Mouse (Mus musculus) cerebellum, postnatal 36 days (tissue): ENCODE results near the gene Nphs1.

ENCODE experiments used
- DNase-seq, 2 experiments: peaks; one replicate each; pipeline ENCODE4 v3.0.0; 2021 to 2022; ENCODE audit warnings: mixed read lengths in 2 of 2

Nphs1 gene

DNA sequence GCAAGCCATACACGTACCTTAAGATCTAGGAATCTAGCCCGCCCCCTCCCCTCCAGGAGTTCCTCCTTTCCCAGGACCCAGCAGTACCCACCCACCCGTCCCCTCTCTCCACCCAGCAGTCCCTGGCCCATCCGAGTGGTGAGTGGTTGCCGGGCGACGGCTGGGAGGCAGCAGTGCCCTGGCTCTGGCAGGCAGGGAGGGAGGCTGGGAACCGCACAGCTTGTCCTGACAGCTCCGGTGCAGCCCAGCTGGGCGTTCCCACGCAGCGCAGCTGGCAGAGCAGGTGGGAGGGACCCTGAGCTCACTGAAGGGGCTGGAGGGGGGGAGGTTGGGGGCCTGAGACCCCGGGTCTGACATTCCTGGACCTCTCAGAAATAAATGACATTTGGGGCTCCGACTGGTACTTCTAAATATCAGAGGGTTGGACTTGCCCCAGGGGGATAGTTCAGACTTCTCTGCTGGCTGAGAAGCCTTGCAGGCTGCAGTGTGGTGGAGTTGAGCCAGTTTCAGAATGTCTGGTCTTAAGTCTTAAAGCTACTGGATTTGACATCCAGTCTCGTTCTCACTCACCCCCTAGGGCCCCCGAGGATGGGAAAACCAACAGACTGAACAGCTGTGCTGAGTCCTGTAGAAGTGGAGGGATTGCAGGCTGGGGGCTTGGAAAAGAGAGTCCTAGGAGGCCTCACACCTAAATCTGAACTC lies at the start of gene Nphs1, which contains the start of gene Kirrel2:
Gene Nphs1 (plus strand): TSS at position 687 of the 702 bp plus-strand sequence.
Gene Kirrel2 (minus strand): TSS at position 62 of the 702 bp plus-strand sequence.
- no peak for DNase-seq

DNA sequence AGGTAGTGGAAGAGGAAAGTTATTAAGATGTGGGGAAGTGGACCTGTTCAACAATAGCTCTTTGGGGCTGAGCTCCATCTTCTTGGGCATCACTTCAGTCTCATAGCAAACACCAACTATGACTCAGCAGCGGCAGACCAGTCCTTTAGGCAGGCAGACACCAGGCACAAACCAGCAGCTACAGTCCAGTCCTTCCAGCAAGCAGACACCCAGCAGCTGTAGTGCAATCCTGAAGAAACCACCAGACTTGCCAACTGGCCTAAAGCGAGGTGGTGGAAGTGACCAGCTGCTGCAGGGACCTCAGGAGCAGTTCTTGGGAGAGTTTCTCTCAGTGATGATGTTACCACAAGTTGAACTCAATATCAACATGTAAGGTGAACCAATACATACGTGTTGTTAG lies 49.5 kb upstream of the Nphs1 start:
- DNase-seq, result no peak

DNA sequence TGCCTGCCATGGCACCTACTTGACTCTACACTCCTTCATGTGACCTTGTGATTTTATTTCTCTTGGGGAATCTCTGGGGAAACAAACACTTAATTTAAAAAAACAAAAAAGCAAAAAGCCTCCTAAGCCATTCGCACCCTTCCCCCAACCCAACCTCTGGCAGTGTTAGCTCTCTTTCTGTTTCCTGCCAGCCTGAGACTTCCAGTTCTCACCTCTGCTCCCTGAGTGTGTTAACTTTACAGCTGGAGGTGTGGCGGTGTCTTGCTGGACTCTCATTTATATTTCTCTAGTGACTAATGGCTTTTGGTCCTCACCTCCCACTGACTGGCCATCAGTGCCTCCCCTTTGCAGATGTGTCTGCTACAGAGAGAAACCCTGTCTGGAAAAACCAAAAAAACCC lies 48.3 kb upstream of the Nphs1 start:
- no peak for DNase-seq

DNA sequence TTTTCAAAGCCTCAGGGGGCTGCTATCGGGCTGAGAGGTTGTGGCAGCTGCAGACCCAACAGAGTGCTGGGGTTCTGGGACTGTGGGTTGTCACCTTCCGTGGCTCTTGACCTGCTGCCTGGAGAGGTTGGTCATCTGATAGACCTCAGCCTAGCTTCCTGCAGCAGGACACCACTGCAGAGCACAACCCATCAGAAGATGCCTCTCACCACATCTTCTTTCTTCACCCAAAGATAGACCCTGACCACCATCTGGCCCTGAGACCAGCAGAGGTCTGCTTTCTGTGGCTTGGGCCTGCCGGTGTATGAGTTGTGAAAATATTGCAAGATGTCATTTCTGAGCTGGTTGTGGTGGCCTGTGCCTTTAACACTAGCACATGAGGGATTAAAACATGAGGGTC lies 47.1 kb upstream of the Nphs1 start:
- DNase-seq, result no peak

DNA sequence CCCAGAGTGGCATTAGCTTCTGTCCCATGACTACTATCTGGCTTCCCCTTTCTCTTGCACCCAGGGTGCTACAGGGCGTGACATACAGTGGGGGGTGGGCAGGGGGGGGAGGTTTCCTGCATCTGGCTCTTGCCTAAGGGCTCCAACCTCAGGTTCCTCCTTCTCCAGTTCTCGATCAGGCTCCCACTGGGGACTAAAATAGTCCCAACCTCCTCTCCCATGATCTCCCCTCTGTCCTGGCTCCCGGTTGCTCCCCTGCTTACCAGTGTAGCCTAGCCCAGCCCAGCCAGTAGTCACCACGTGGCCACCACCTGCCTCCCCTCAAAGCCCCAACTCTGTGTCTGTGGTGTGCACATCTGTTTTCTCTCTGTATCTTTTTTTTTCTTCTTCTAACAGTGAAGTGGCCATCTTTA lies 45.4 kb upstream of the Nphs1 start:
- no peak for DNase-seq

DNA sequence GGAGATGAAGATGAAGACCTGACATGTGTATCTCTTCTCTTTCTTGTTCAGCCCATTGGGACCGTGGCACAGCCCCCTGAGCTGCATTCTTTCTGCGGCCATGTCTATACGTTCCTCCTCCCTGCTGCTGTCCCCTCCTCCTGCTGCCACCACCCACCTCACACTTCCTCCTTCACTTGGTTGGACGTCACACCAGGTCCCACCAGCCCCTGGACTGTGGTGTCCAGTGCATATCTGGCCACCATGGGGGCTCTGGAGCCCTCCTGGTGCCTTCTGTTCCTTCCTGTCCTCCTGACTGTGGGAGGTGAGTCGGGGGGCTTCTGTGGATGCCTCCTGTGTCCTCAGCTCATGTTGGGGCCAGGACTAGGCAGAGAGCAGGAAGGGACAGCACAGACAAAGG lies 44.5 kb upstream of the Nphs1 start, which contains the start of gene Tyrobp:
Gene Tyrobp (plus strand): TSS at position 165 of the 400 bp plus-strand sequence.
- no peak for DNase-seq

DNA sequence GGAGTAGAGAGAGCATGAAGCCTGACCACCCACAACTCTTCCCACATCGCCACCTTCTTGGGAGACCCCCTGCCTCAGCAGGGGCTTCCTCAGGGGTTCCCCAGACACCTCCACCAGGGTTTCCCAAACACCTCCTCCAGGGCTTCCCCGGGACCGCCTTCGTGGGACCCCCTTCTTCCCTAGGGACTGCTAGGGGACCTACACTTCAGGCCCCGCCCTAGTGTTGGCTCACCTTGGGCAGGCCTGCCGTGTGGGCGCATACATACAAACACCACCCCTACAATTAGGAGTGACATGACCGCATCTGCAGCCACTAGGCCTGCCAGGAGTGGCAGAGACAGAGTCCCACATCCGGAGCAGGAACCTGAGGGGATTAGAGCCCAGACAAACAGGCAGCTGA lies 40.3 kb upstream of the Nphs1 start:
- DNase-seq, result no peak

DNA sequence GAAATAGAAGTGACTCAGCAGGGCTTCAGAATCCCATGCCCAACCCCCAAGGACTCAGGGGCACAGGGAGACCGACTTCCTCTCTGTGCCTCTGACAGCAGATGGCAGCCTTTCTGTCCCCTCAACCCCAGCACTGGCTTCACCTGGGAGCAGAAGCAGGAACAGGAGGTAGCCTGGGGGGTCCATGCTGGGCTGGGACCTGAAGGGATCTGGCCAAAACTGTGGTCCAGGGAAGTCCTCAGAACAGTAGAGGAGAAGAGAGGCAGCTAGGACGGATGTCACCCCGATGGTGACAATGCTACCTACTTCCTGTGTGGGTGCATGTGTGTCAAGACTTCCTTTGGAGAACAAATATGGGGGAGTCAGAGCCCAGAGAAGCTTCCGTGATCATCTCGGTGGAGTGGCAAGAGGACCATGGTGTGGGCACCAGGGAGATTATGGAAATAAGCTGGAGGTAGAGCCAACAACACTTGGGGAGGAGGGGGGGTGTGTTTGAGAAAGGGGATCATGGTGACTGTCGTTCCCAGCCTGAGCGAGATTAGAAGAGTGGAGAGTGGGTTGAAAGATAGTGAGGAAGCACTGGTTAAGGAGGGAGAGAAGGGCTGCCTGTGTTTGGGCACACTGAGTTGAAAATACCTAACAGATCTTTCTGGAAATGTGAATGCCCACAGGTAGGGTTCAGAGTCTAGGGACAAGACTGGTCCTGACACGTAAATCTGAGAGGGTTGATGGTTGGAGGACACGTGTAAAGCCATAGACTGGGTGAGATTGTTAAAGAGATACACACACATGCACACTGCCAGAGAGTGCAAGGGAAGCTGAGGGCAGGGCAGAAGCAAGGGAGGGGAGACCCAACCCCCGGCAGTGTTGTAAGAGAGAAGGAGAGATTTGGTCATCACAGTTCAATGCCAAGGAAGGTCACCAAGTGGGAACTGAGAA lies 38.3 kb upstream of the Nphs1 start, which contains the start of gene Hcst:
Gene Hcst (minus strand): TSS at position 294 of the 939 bp plus-strand sequence.
- no peak for DNase-seq

DNA sequence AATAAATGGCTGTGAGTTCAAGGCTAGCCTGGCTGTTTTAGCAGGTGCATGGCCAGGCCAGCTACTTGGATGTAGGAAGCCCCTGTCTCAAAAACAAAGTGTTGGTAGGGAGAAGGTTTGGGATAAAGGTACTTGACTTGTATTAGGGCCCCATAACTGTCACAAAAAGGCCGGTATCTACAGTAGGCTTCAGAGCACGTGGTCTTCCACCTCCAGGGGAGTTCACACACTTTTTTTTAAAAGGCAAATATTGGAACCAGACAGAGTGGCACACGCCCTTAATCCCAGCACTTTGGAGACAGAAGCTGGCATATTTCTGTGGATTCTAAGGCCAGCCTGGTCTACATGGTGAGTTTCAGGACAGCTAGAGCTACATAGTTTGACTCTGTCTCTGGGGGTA lies 37.4 kb upstream of the Nphs1 start:
- DNase-seq, result no peak

DNA sequence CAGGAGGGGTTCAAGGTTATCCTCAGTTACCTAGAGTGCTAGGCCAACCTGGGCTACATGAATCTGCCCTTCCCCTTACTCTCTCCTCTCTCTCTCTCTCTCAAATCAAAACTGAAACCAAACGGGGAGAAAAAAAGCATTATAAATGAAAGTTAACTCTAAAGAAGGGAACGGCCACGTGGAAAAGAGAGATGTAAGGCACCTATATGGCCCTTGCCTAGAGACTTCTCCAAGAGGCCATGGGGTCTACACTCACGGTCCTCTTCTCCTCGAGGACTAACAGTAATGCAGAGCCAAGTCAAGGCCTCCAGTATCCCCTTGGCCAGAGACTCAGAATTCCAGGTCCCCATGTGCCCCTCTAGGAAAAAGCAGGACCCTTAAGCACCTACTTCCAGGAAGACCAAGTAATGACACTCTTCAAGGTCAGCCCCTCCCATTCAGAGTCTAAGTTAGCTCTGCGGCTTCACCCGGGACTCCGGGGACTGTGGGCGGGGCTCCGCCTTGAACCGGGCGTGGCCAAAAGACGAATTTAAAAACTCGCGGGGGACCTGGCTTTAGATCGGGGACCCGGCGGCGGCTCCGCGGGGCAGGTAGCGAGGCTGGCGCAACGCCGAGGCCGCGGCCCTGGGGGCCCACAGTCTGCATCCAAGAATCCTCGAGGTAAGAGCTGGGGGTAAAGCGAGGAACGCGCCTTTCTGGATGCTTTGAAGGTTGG lies 36.8 kb upstream of the Nphs1 start, which contains the start of gene Nfkbid:
Gene Nfkbid (plus strand): TSS at position 558 of the 715 bp plus-strand sequence.
- peak; percentile 60 for DNase-seq

DNA sequence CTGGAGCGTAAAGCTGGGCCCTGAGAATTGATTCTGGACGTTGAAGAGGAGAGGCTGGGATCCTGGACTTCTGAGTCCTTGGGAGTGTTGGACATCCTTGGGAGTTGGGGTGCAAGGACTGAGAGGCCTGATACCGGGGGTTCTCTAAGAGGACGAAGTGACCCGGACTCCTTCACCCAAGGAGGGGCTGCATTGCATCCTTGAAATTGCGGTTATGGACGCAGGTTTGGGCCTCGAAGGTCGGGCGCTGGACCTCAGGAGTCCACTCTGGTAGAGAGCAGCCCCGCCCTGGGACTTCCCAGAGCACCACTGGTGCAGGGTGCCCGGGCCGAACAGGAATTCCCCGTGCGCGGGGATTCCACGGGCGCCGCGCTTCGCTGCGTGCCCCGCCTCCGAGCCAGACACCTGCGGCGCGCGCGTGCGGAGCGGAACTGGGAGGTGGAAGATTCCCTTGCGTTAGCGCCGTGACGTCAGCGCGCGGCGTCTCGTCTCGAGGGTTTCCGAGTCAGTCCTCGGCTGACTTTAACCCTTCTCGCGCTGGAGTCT lies 36.2 kb upstream of the Nphs1 start:
- DNase-seq, result peak; percentile 94 to 96

DNA sequence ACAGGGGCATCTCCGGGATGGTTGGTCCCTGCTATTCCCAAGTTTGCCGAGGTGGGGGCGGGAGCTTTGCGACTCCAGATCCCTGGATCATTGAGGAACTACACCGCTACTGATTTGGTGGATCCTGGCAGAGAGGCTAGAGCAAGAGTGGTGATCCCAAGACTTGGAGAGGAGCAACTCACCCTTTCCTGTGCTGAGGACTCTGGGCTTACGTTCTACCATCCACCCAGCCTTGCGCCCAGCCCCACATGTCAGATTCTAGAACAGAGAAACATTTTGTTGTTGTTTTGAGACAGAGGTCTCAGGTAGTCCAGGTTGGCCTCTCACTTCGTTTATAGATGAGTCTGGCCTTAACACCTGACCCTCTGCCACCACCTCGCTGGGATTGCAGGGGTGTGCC lies 35.6 kb upstream of the Nphs1 start:
- no peak for DNase-seq

DNA sequence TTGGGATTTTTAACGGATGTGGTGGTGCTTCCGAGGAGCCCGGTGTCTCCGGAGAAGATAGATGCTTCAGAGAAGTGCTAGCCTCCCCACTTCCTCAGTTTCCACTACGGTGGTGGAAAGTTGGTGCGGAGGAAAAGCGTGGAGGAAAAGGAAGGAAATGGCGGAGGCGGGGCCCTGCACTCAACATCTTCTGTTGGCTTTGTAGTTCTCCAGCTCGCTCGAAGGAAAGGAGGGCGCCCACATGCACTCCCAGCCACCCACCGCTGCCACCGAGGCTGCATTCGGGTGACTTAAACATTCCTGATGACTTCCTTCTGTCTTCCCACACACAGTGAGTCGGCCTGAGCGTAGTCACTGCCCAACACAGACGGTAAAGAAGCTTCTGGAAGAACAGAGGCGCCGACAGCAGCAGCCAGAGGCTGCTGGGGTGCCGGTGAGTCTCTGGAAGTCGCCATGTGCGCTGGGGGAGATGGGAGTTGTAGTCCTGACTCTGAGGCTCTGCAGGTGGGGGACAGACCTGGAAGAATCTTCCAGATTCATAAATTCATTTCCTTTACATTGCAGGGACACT lies 35.0 kb upstream of the Nphs1 start:
- peak; percentile 45 to 49 for DNase-seq

DNA sequence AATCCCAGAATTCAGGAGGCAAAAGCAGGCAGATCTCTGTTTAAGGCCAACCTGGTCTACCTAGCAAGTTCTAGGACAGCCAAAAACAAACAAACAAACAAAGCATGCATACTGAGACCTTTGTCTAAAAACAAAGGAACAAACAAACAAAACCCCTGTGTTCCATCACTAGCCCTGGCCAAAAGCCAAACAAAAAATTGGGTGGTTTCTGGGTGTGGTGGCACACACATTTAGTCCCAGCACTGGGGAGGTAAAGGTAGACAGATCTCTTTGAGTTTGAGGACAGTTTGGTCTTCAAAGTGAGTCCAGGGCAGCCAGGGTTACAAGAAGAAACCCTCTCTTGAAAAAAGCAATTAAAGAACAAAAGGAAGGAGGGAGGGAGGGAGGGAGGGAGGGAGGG lies 28.8 kb upstream of the Nphs1 start:
- DNase-seq, result no peak

DNA sequence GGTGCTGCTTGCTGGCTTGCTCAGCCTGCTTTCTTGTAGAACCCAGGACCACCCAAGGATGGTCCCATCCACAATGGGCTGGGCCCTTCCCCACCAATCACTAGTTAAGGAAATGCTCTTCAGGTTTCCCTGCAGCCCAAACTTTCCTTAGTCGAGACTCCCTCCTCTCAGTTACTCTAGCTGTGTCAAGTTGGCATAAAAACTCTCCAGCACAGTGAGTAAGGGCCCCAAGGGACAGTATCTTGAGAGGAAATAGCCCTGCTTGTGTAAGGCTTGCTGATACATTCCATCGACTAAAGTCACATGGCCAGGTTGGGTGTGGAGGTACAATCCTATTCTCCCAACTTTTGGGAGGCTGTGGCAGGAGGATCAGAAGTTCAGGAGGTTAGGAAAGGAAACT lies 27.9 kb upstream of the Nphs1 start:
- no peak for DNase-seq

DNA sequence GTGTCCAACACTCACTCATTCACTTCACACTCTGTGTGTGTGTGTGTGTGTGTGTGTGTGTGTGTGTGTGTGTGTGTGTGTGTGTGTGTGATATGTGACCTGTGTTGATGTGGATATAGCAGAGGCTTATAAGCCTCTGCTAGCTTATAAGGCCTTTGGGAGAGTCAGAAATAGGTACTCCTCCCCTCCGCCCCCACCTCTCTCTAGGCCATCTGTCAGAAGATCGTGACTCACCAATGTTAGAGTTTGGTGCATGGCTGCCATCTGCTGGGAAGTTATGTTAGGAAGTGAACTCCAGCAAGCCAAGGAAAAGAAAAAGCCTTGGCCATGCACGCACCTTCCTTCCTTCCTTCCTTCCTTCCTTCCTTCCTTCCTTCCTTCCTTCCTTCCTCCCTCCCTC lies 26.3 kb upstream of the Nphs1 start:
- DNase-seq, result peak; percentile 90 to 93

DNA sequence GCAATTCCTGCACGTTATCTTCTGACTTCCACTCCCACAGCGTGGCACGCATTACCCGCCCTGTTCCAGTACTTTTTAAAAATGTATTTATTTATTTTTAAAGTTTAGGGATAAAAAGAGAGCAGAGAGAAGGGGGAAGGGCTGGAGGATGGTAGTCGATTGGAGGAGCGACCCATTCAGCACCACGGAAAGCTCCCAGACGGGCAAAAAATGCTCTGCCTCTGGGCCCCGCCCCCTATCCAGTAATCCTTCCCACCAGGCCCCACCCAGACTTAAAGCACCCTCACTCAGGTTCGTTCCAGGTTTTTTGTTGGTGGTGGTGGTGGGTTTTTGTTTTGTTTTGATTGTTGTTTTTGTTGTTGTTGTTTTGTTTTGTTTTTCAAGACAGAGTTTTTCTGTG lies 23.9 kb upstream of the Nphs1 start:
- DNase-seq, result no peak

DNA sequence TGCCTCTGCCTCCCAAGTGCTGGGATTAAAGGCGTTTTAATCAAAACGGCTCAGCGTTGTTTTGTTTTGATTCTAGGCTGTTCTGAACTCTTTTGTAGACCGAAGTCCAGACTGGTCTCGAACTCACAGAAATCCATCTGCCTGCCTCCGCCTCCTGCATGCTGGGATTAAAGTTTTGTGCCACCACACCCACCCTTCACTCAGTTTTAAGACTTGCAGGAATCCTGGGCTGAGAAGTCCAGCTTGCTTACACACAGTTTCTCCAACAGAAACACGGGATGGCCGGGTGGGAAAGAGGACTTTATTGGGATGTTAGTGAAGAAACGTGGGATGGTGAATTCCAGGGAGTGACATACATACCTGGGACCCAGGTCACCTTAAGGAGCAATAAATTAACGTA lies 23.4 kb upstream of the Nphs1 start:
- no peak for DNase-seq

DNA sequence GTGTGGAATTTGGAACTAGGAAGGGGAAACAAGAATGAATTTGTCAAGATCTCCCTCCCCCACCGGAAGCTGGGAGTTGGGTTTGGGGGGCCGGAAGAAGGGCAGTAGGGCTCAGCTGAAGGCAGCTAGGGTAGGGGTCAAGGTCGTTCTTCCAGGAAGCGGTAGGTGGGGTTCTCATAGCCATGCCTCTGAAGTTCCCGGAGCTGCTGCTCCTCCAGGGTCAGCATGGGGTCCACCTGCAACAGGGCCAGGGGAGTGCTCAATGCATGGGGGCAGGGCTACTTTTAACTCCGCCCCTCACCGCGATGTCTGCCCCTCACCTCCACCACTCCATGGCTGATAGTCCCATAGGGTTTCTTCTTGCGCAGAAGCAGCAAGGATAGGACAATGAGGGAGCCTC lies 23.0 kb upstream of the Nphs1 start:
- no peak for DNase-seq

DNA sequence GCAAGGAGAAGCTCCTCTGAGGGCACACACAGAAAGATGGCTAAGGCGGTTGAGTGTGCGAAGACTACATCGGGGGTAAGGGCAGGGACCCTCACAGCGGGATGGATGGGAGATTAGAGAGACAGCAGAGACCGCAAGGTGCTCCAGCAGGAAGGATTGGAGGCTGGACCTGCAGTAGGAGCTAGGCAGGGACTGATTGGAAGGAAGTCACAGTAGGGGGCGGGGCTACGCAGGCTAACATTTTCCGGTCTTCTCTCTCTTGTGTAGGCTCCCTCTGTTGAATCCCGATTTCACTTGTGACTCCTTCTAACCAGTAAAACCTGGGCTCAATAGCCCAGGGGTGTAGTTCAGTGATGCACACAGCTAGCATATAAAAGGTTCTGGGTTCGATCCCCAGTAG lies 21.2 kb upstream of the Nphs1 start:
- no peak for DNase-seq

DNA sequence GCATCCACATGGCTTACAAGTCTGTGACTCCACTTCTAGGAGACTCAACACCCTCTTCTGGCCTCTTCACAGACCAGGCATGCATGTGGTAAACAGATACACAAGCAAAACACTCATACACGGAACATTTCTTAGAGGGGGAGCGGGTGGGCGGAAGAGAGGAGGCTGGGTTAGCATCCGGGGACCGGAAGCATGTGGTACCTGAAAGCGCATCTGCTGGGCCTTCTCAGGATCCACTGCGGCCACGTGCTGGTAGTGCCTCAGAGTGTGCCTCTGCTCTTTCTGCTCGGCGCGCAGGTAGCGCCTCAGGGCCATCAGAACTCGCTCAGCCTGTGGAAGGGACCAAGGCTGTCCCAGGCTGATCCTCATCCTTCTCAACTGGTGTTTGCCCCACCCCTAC lies 18.4 kb upstream of the Nphs1 start:
- no peak for DNase-seq

DNA sequence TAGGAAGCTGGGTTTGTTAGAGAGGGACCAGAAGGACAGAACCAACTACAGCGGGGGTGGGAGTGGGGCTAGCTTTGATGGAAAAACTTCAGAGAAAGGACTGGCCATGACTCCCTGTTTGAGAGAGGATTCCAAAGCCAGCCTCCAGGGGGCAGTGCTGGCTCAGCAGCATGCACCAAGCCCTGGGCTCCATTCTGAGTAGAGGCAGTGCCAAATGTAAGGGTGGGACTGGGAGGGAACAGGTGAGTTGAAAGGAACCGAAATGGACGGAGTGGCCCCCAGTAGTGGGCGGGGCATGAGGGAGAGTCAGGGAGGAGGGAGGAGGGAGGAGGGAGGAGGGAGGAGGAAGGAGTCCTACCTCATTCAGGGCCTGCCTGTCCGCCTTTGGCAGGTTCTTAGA lies 17.4 kb upstream of the Nphs1 start:
- peak; percentile 69 to 70 for DNase-seq
